Mouse (Mus musculus): ENCODE measurements around the gene Napb.

- TF ChIP-seq CTCF (IDR thresholded peaks at IDR 0.05; ENCODE audit: low read depth) (no peak), EP300 (IDR thresholded peaks at IDR 0.05; ENCODE audit: low read depth) (no peak)
These were observed 47.3 kb downstream of the Napb start for GRCm38 (mm10) chr2:148684972-148685371.
